Mouse (Mus musculus): ENCODE results near the gene Pycr1.

The Pycr1 gene

GRCm38 (mm10) chr11:120657301-120657700, 13.7 kb upstream of the Pycr1 start:
- no peak for DNase-seq (ENCODE audit: low spot score)

GRCm38 (mm10) chr11:120654741-120655140, 11.2 kb upstream of the Pycr1 start:
- DNase-seq (ENCODE audit: low spot score): no peak

GRCm38 (mm10) chr11:120651872-120652271, 8.3 kb upstream of the Pycr1 start:
- no peak for DNase-seq (ENCODE audit: low spot score)

GRCm38 (mm10) chr11:120648001-120648476, 4.5 kb upstream of the Pycr1 start, which contains the start of gene Myadml2:
Myadml2 (minus strand) TSS chr11:120648158.
- DNase-seq (ENCODE audit: low spot score): peak; percentile 56

- DNase-seq (ENCODE audit: low spot score): peak; percentile 37
Observed at GRCm38 (mm10) chr11:120647047-120647830, 3.7 kb upstream of the Pycr1 start.

- DNase-seq (ENCODE audit: low spot score): peak; percentile 61
Observed at GRCm38 (mm10) chr11:120642939-120643600, 499 bp downstream of the Pycr1 start.

- DNase-seq (ENCODE audit: low spot score): peak; percentile 35
Observed at GRCm38 (mm10) chr11:120641869-120642268, 1.7 kb downstream of the Pycr1 start.

GRCm38 (mm10) chr11:120641255-120641654, 2.3 kb downstream of the Pycr1 start:
- DNase-seq (ENCODE audit: low spot score): peak; percentile 38

- no peak for DNase-seq (ENCODE audit: low spot score)
Observed at GRCm38 (mm10) chr11:120634810-120635209, 8.8 kb downstream of the Pycr1 start.

- peak; percentile 94 for DNase-seq (ENCODE audit: low spot score)
Observed at GRCm38 (mm10) chr11:120633520-120634343, 9.8 kb downstream of the Pycr1 start, which contains the start of gene Mafg. Mafg (minus strand) TSS chr11:120633600.

GRCm38 (mm10) chr11:120632559-120633519, 10.7 kb downstream of the Pycr1 start:
- DNase-seq (ENCODE audit: low spot score): peak; percentile 81

GRCm38 (mm10) chr11:120631726-120632448, 11.7 kb downstream of the Pycr1 start:
- DNase-seq (ENCODE audit: low spot score): no peak

- DNase-seq (ENCODE audit: low spot score): peak; percentile 32
Observed at GRCm38 (mm10) chr11:120630881-120631725, 12.5 kb downstream of the Pycr1 start.

- DNase-seq (ENCODE audit: low spot score): no peak
Observed at GRCm38 (mm10) chr11:120630401-120630871, 13.1 kb downstream of the Pycr1 start.

GRCm38 (mm10) chr11:120629911-120630310, 13.7 kb downstream of the Pycr1 start:
- no peak for DNase-seq (ENCODE audit: low spot score)

GRCm38 (mm10) chr11:120629341-120629730, 14.2 kb downstream of the Pycr1 start:
- DNase-seq (ENCODE audit: low spot score): peak; percentile 43

- peak; percentile 45 for DNase-seq (ENCODE audit: low spot score)
Observed at GRCm38 (mm10) chr11:120628601-120629340, 14.8 kb downstream of the Pycr1 start.

Measured in testis, postnatal 10 days (tissue).